8 mouse cellular contexts compared by ENCODE assay signal in genomic region chr9:96873082-96873481, GRCm38 (mm10). TPM values are rescaled to one million over a fixed set of nuclear protein-coding genes. Genes with fewer than 3 reads are reported as not detected.
A peak's percentile ranks its signal among the peaks of the same experiment; 100 is the strongest.
DNase-seq lines count a peak whose midpoint lies in the region; ATAC-seq lines count a peak whose summit lies in the region.

No protein-coding gene starts in this region.

- H3K27me3 ChIP-seq in midbrain, embryonic 15.5 days (replicated peaks): no peaks in the 10 kb centered on the region
- H3K27me3 ChIP-seq in hindbrain, embryonic 13.5 days: no peaks in the 10 kb centered on the region

- peaks cover 6% of the 10 kb centered on the region for H3K4me1 ChIP-seq in midbrain, embryonic 15.5 days
- peaks cover 22% of the 10 kb centered on the region for H3K4me1 ChIP-seq in hindbrain, embryonic 13.5 days (replicated peaks)

- no peak overlapping the region for H3K9ac ChIP-seq in midbrain, embryonic 15.5 days
- H3K9ac ChIP-seq in hindbrain, embryonic 13.5 days: no peak overlapping the region

- no peak overlapping the region for H3K4me2 ChIP-seq in midbrain, embryonic 15.5 days
- no peak overlapping the region for H3K4me2 ChIP-seq in hindbrain, embryonic 13.5 days

- no peaks in the 10 kb centered on the region for H3K36me3 ChIP-seq in midbrain, embryonic 15.5 days (replicated peaks)
- peaks cover 11% of the 10 kb centered on the region; the same call in 1 of the 2 replicates for H3K36me3 ChIP-seq in hindbrain, embryonic 13.5 days

- WGBS in midbrain, embryonic 15.5 days: 73% methylated on average over 5 of the region's 5 CpGs
- WGBS in hindbrain, embryonic 13.5 days: 70% methylated on average over 5 of the region's 5 CpGs

- DNase-seq in ovary, adult 18-20 months (ENCODE audit: low spot score): peak; percentile 20
- DNase-seq in ovary, postnatal 10 days (ENCODE audit: low spot score): no peak
- DNase-seq in ZHBTc4 (ENCODE audit: low read depth, low spot score): peak; percentile 77
- peak; percentile 82 to 88 for DNase-seq in cerebellum, postnatal 10 days
- DNase-seq in layer of hippocampus, postnatal 36 days: peak; percentile 72 to 79
- DNase-seq in right cerebral cortex, postnatal 25 days: peak; percentile 40

- no peak for ATAC-seq in midbrain, embryonic 15.5 days (replicated peaks)
- ATAC-seq in hindbrain, embryonic 13.5 days (ENCODE audit: low FRiP score): no peak

- H3K27ac ChIP-seq in midbrain, embryonic 15.5 days: no peak overlapping the region
- no peak overlapping the region for H3K27ac ChIP-seq in hindbrain, embryonic 13.5 days

- no peak overlapping the region for H3K4me3 ChIP-seq in midbrain, embryonic 15.5 days
- H3K4me3 ChIP-seq in hindbrain, embryonic 13.5 days: no peak overlapping the region

- no peaks in the 10 kb centered on the region for H3K9me3 ChIP-seq in midbrain, embryonic 15.5 days
- no peaks in the 10 kb centered on the region for H3K9me3 ChIP-seq in hindbrain, embryonic 13.5 days

RNA-seq across cellular contexts. Expression of gene Pxylp1, which starts 19.4 kb away (rescaled TPM):
- 10 to 100 TPM; 19.7 to 20.3 TPM for total RNA-seq in layer of hippocampus, postnatal 36 days (2021)
- 42.4 and 48.6 TPM in 2 replicates for polyA plus RNA-seq in midbrain, embryonic 15.5 days (2015; fragmentation: Nextera tagmentation; extraction: Ambion mirVana)
- 55.7 and 57.4 TPM in 2 replicates for polyA plus RNA-seq in hindbrain, embryonic 13.5 days (2015; fragmentation: Nextera tagmentation; extraction: Ambion mirVana)
